Mouse (Mus musculus): Measurements from ENCODE around the gene Fam187a.

DNA sequence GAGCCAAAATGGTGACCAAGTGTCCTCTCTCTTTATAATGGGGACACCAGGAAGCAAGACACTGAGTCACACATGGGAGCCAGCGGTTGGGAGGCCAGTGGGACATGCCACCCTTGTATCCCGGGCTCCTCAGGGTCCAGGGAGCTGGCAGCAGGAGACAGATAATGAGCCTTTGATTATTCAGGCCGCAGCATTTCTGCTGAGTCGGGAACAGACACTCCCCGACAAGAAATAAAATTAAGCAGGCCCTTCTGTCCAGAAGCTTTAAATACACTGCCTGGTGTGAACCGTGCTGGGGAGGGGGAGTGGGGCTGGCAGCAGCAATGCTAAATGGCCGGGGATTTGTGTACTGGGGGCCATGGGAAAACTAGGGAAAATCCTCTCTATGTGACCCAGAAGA, 26.4 kb downstream of the Fam187a start:
- TF ChIP-seq CTCF (IDR thresholded peaks at IDR 0.05; ENCODE audit: borderline replicate concordance, insufficient read depth, low read depth, low read length): no peak
- no peak for TF ChIP-seq POLR2A (IDR thresholded peaks at IDR 0.05; ENCODE audit: borderline replicate concordance, insufficient read depth, low read length)

All from cerebellum, adult 2 months (tissue).